Mouse (Mus musculus) brown adipose tissue, adult 24 weeks (tissue): ENCODE measurements around the gene Pak2. TPM values are rescaled to one million over a fixed set of nuclear protein-coding genes. Genes with fewer than 3 reads are reported as not detected.

ENCODE experiments used
- H3K27ac ChIP-seq: fragments of 200-500 bp; replicated peaks from 2 replicates; pipeline ENCODE4 v1.5.1; 2012; ENCODE audit warnings: low read depth, mild to moderate bottlenecking, low read length
- H3K4me1 ChIP-seq: fragments of 200-500 bp; 2 replicates; pipeline ENCODE4 v1.6.1; 2012; ENCODE audit warnings: low read length, mixed read lengths; ENCODE audit not compliant: control insufficient read depth, insufficient read depth, insufficient read length
- H3K4me3 ChIP-seq: fragments of 200-500 bp; 2 replicates; pipeline ENCODE4 v1.5.1; 2012; ENCODE audit warnings: low read depth, mild to moderate bottlenecking, low read length, moderate library complexity; ENCODE audit not compliant: insufficient read depth
- polyA plus RNA-seq: library from polyadenylated mRNA; stranded (reverse); fragments of >200 nt; gene quantifications from 2 replicates; pipeline ENCODE4 v1.2.4, GENCODE M21; 2012; ENCODE audit not compliant: missing spikeins, insufficient read depth, insufficient read length

Pak2 gene
- polyA plus RNA-seq, 1 experiment, result 24.3 TPM

DNA sequence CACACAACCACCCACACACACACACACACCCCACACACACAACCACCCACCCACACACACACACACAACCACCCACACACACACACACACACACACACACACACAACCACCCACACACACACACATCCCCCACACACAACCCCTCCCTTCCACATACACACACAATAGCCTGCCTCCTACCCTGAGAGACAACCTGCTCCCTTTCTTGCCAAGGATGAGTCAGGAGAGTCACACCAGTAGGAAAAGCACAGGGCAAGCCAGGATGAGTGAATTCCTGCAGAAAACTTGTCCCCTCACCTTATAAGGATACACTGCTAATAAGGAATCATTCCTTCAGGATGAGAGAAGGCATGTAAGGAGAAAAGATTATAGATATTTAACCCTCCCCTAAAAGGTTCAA is 85.2 kb downstream of the Pak2 start:
- H3K4me1 ChIP-seq, result no peaks in the 10 kb centered on the region
- H3K27ac ChIP-seq, result no peak overlapping the region
- no peak overlapping the region for H3K4me3 ChIP-seq

DNA sequence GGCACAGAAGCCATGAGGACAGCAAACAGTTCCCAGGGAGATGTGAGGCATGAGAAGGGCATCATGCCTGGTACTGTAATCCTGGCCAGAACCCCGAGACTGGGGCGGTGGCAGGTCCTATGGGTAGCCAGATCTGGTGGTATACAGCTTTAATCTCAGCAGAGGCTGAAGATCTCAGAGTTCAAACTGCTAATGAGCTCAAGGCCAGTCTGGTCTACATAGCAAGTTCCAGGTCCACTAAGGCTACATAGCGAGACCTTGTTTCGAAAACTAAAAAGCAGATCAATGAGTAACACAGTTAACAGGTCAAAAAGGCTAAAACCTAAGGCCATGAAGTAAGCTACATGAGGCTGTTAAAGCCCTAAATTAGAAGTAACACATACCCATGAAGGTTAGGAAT is 85.9 kb downstream of the Pak2 start:
- H3K4me1 ChIP-seq, result no peaks in the 10 kb centered on the region
- H3K4me3 ChIP-seq, result no peak overlapping the region
- no peak overlapping the region for H3K27ac ChIP-seq

- no peaks in the 10 kb centered on the region for H3K4me1 ChIP-seq
Measured at GRCm38 (mm10) chr16:31992039-31992438, 87.1 kb downstream of the Pak2 start.

GRCm38 (mm10) chr16:31980946-31981345 is 98.2 kb downstream of the Pak2 start:
- Histone ChIP-seq H3K27ac (no peak overlapping the region), H3K4me3 (no peak overlapping the region), H3K4me1 (no peaks in the 10 kb centered on the region)

More at GRCm38 (mm10) chr16:31992039-31992438, 87.1 kb downstream of the Pak2 start:
- H3K27ac ChIP-seq, result no peak overlapping the region
- no peak overlapping the region for H3K4me3 ChIP-seq

DNA sequence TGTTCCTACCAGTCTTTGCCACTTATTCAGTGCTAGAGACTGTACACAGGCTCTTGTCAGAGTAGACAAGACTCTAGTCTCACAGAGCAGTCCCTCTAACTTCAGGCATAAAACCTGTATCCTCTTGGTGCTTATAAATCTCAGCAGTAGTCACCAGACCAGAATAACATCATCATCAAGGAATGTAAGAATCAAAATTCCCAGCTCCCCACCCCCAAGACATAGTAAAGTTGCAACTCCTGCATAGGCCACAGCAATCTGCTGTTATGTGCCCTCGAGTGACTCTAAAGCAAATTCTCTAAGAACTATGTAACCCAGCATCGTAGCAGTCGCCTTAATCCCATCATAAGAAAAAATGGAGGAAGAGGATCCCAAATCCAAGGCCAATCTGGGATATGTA is 99.6 kb downstream of the Pak2 start:
- no peak overlapping the region for H3K27ac ChIP-seq
- H3K4me3 ChIP-seq, result no peak overlapping the region
- H3K4me1 ChIP-seq, result no peaks in the 10 kb centered on the region

GRCm38 (mm10) chr16:31975258-31975657 is 103.9 kb downstream of the Pak2 start:
- Histone ChIP-seq H3K27ac (no peak overlapping the region), H3K4me1 (no peaks in the 10 kb centered on the region), H3K4me3 (no peak overlapping the region)

Other genes starting within 250 kb of the Pak2 start
- gene Meltf, start 200.5 kb downstream of the Pak2 start, polyA plus RNA-seq, result not detected in 2 replicates
- gene Pigz, start 145.5 kb downstream of the Pak2 start, polyA plus RNA-seq, result 1.1 TPM in 1 of 2 replicates, not detected in the other
- gene 0610012G03Rik, start 130.8 kb downstream of the Pak2 start, polyA plus RNA-seq, result 106 and 114 TPM in 2 replicates
- gene Ncbp2, start 130.8 kb downstream of the Pak2 start, polyA plus RNA-seq, result 67.8 and 91.6 TPM in 2 replicates
- gene Senp5, start 76.1 kb downstream of the Pak2 start, polyA plus RNA-seq, result 8.1 and 10.8 TPM in 2 replicates
- gene Pigx, start 20.4 kb upstream of the Pak2 start, polyA plus RNA-seq, result 25.2 and 38.3 TPM in 2 replicates
- 13.5 and 14.1 TPM in 2 replicates for gene Cep19, start 20.5 kb upstream of the Pak2 start, polyA plus RNA-seq
- gene Nrros, start 86.3 kb upstream of the Pak2 start, polyA plus RNA-seq, result 3.3 and 6.0 TPM in 2 replicates
- not detected in 2 replicates for gene Bex6, start 100.5 kb upstream of the Pak2 start, polyA plus RNA-seq
- gene Fbxo45, start 167.8 kb upstream of the Pak2 start, polyA plus RNA-seq, result 6.5 and 7.8 TPM in 2 replicates
- 13.5 and 14.7 TPM in 2 replicates for gene Wdr53, start 167.9 kb upstream of the Pak2 start, polyA plus RNA-seq
- 2.2 TPM in 1 of 2 replicates, not detected in the other for gene Smco1, start 192.1 kb upstream of the Pak2 start, polyA plus RNA-seq
- 7.3 and 8.4 TPM in 2 replicates for gene Rnf168, start 198.1 kb upstream of the Pak2 start, polyA plus RNA-seq